Mouse (Mus musculus): ENCODE measurements around the gene Emx1. TPM values are rescaled to one million over a fixed set of nuclear protein-coding genes. Genes with fewer than 3 reads are reported as not detected.
A peak's percentile ranks its signal among the peaks of the same experiment; 100 is the strongest.

Emx1 gene
- total and polyA plus RNA-seq, 2 experiments from 2014 or later: 0.11 to 0.52 TPM

GRCm38 (mm10) chr6:85165440-85165921, 21.8 kb upstream of the Emx1 start:
- peak; percentile 54 for DNase-seq (ENCODE audit: low spot score)
- Histone ChIP-seq H3K4me3 (ENCODE audit: low read length) (no peak overlapping the region), H3K4me2 (ENCODE audit: low read depth, low read length) (0 out of 2 replicates have a peak overlapping the region, but pooled peaks have one; percentile 7), H3K9me3 (ENCODE audit: low read length) (no peaks in the 10 kb centered on the region), H3K4me1 (ENCODE audit: insufficient read depth, low read length) (no peaks in the 10 kb centered on the region), H3K36me3 (ENCODE audit: insufficient read depth, low read length) (no peaks in the 10 kb centered on the region), H3K27me3 (ENCODE audit: insufficient read depth, low read length) (no peaks in the 10 kb centered on the region), H3K9ac (replicated peaks; ENCODE audit: low read length) (no peak overlapping the region), H3K27ac (no peak overlapping the region)
- no peak for TF ChIP-seq CTCF (IDR thresholded peaks at IDR 0.05; ENCODE audit: low read depth)
- WGBS: 39% methylated on average over 11 of the region's 11 CpGs
- peak; percentile 54 for ATAC-seq

- H3K36me3 ChIP-seq (ENCODE audit: insufficient read depth, low read length): no peaks in the 10 kb centered on the region
- no peaks in the 10 kb centered on the region for H3K4me1 ChIP-seq (ENCODE audit: insufficient read depth, low read length)
- H3K4me2 ChIP-seq (ENCODE audit: low read depth, low read length): no peak overlapping the region
- WGBS: 79% methylated on average over 3 of the region's 3 CpGs
- no peak overlapping the region for H3K9ac ChIP-seq (replicated peaks; ENCODE audit: low read length)
- peaks cover 5% of the 10 kb centered on the region; the same call in 1 of the 2 replicates for H3K27me3 ChIP-seq (ENCODE audit: insufficient read depth, low read length)
- H3K9me3 ChIP-seq (ENCODE audit: low read length): no peaks in the 10 kb centered on the region
- no peak overlapping the region for H3K4me3 ChIP-seq (ENCODE audit: low read length)
- DNase-seq (ENCODE audit: low spot score): no peak
- TF ChIP-seq CTCF (IDR thresholded peaks at IDR 0.05; ENCODE audit: low read depth): no peak
- ATAC-seq: no peak
- H3K27ac ChIP-seq: no peak overlapping the region
Observed at GRCm38 (mm10) chr6:85179569-85179968, 7.7 kb upstream of the Emx1 start.

GRCm38 (mm10) chr6:85180036-85180435, 7.2 kb upstream of the Emx1 start:
- 61% methylated on average over 2 of the region's 2 CpGs for WGBS
- no peak overlapping the region for H3K9ac ChIP-seq (replicated peaks; ENCODE audit: low read length)
- H3K4me3 ChIP-seq (ENCODE audit: low read length): no peak overlapping the region
- H3K27ac ChIP-seq: no peak overlapping the region
- ATAC-seq (no peak), DNase-seq (ENCODE audit: low spot score) (no peak)
- peaks cover 7% of the 10 kb centered on the region; the same call in 1 of the 2 replicates for H3K27me3 ChIP-seq (ENCODE audit: insufficient read depth, low read length)
- H3K4me1 ChIP-seq (ENCODE audit: insufficient read depth, low read length): no peaks in the 10 kb centered on the region
- H3K36me3 ChIP-seq (ENCODE audit: insufficient read depth, low read length): no peaks in the 10 kb centered on the region
- no peak for TF ChIP-seq CTCF (IDR thresholded peaks at IDR 0.05; ENCODE audit: low read depth)
- H3K9me3 ChIP-seq (ENCODE audit: low read length): no peaks in the 10 kb centered on the region
- no peak overlapping the region for H3K4me2 ChIP-seq (ENCODE audit: low read depth, low read length)

GRCm38 (mm10) chr6:85183951-85184350, 3.3 kb upstream of the Emx1 start:
- no peak for TF ChIP-seq CTCF (IDR thresholded peaks at IDR 0.05; ENCODE audit: low read depth)
- H3K27me3 ChIP-seq (ENCODE audit: insufficient read depth, low read length): peaks cover 30% of the 10 kb centered on the region
- H3K4me2 ChIP-seq (ENCODE audit: low read depth, low read length): no peak overlapping the region

GRCm38 (mm10) chr6:85186033-85186743, 1.1 kb upstream of the Emx1 start:
- Histone ChIP-seq H3K27me3 (ENCODE audit: insufficient read depth, low read length) (peaks cover 39% of the 10 kb centered on the region), H3K9me3 (ENCODE audit: low read length) (no peaks in the 10 kb centered on the region), H3K27ac (no peak overlapping the region), H3K4me2 (ENCODE audit: low read depth, low read length) (no peak overlapping the region), H3K9ac (replicated peaks; ENCODE audit: low read length) (no peak overlapping the region), H3K4me1 (ENCODE audit: insufficient read depth, low read length) (peaks cover 11% of the 10 kb centered on the region), H3K36me3 (ENCODE audit: insufficient read depth, low read length) (no peaks in the 10 kb centered on the region), H3K4me3 (ENCODE audit: low read length) (no peak overlapping the region)
- ATAC-seq (no peak), DNase-seq (ENCODE audit: low spot score) (no peak)
- 2% methylated on average over 33 of the region's 33 CpGs for WGBS
- TF ChIP-seq CTCF (IDR thresholded peaks at IDR 0.05; ENCODE audit: low read depth): no peak

More at GRCm38 (mm10) chr6:85183951-85184350, 3.3 kb upstream of the Emx1 start:
- Histone ChIP-seq H3K27ac (no peak overlapping the region), H3K9me3 (ENCODE audit: low read length) (no peaks in the 10 kb centered on the region), H3K4me3 (ENCODE audit: low read length) (no peak overlapping the region), H3K36me3 (ENCODE audit: insufficient read depth, low read length) (no peaks in the 10 kb centered on the region), H3K9ac (replicated peaks; ENCODE audit: low read length) (no peak overlapping the region), H3K4me1 (ENCODE audit: insufficient read depth, low read length) (peaks cover 11% of the 10 kb centered on the region)
- WGBS: 71% methylated on average over 3 of the region's 3 CpGs
- ATAC-seq (no peak), DNase-seq (ENCODE audit: low spot score) (no peak)

GRCm38 (mm10) chr6:85186744-85187059, 536 bp upstream of the Emx1 start:
- Histone ChIP-seq H3K4me1 (ENCODE audit: insufficient read depth, low read length) (peaks cover 11% of the 10 kb centered on the region), H3K4me2 (ENCODE audit: low read depth, low read length) (peak overlapping the region; percentile 54; the same call in 1 of the 2 replicates), H3K36me3 (ENCODE audit: insufficient read depth, low read length) (no peaks in the 10 kb centered on the region), H3K9ac (replicated peaks; ENCODE audit: low read length) (no peak overlapping the region), H3K27ac (no peak overlapping the region), H3K9me3 (ENCODE audit: low read length) (no peaks in the 10 kb centered on the region), H3K4me3 (ENCODE audit: low read length) (0 out of 2 replicates have a peak overlapping the region, but pooled peaks have one; percentile 37), H3K27me3 (ENCODE audit: insufficient read depth, low read length) (peaks cover 44% of the 10 kb centered on the region)
- WGBS: 2% methylated on average over 15 of the region's 15 CpGs
- DNase-seq (ENCODE audit: low spot score) (no peak), ATAC-seq (no peak)
- no peak for TF ChIP-seq CTCF (IDR thresholded peaks at IDR 0.05; ENCODE audit: low read depth)
